Mouse (Mus musculus): ENCODE measurements around the gene As3mt. TPM values are rescaled to one million over a fixed set of nuclear protein-coding genes. Genes with fewer than 3 reads are reported as not detected.
A peak's percentile ranks its signal among the peaks of the same experiment; 100 is the strongest.
"Not testable (repeated sequence)": the region's sequence is repeated elsewhere in the genome, so short reads cannot be mapped to it uniquely, and the experiment has no call there.

The As3mt gene
- polyA plus RNA-seq, 1 experiment from 2014 or later = 42.5 TPM

- no peaks in the 10 kb centered on the region for H3K9me3 ChIP-seq (ENCODE audit: control insufficient read depth, low read length)
Observed at GRCm38 (mm10) chr19:46728909-46729308, 21.7 kb downstream of the As3mt start.

GRCm38 (mm10) chr19:46731351-46731750 lies 24.1 kb downstream of the As3mt start:
- DNase-seq (no peak), ATAC-seq (ENCODE audit: low FRiP score, low TSS enrichment) (no peak)
- Histone ChIP-seq H3K27me3 (ENCODE audit: control insufficient read depth, insufficient read depth, low read length) (no peaks in the 10 kb centered on the region), H3K9me3 (ENCODE audit: control insufficient read depth, low read length) (no peaks in the 10 kb centered on the region), H3K4me2 (ENCODE audit: low read length) (no peak overlapping the region), H3K27ac (replicated peaks; ENCODE audit: low read depth, low read length) (no peak overlapping the region), H3K4me1 (ENCODE audit: control insufficient read depth, insufficient read depth, low read length) (peaks cover 8% of the 10 kb centered on the region; the same call in 1 of the 2 replicates), H3K4me3 (replicated peaks; ENCODE audit: low read depth, low read length) (no peak overlapping the region), H3K36me3 (ENCODE audit: control insufficient read depth, insufficient read depth, low read length) (no peaks in the 10 kb centered on the region), H3K9ac (replicated peaks; ENCODE audit: low read length) (no peak overlapping the region)
- WGBS = 87% methylated on average over 10 of the region's 10 CpGs

More at GRCm38 (mm10) chr19:46728909-46729308, 21.7 kb downstream of the As3mt start:
- no peaks in the 10 kb centered on the region for H3K27me3 ChIP-seq (ENCODE audit: control insufficient read depth, insufficient read depth, low read length)
- DNase-seq = no peak
- no peak overlapping the region for H3K27ac ChIP-seq (replicated peaks; ENCODE audit: low read depth, low read length)
- 0 out of 2 replicates have a peak, but pooled peaks cover 3% of the 10 kb centered on the region for H3K36me3 ChIP-seq (ENCODE audit: control insufficient read depth, insufficient read depth, low read length)
- peaks cover 8% of the 10 kb centered on the region; the same call in 1 of the 2 replicates for H3K4me1 ChIP-seq (ENCODE audit: control insufficient read depth, insufficient read depth, low read length)
- H3K9ac ChIP-seq (replicated peaks; ENCODE audit: low read length) = no peak overlapping the region
- ATAC-seq (ENCODE audit: low FRiP score, low TSS enrichment) = no peak
- no peak overlapping the region for H3K4me2 ChIP-seq (ENCODE audit: low read length)
- WGBS = 91% methylated on average over 3 of the region's 3 CpGs
- no peak overlapping the region for H3K4me3 ChIP-seq (replicated peaks; ENCODE audit: low read depth, low read length)

GRCm38 (mm10) chr19:46732673-46733072 lies 25.4 kb downstream of the As3mt start:
- DNase-seq; H3K9ac ChIP-seq (replicated peaks; ENCODE audit: low read length); H3K4me2 ChIP-seq (ENCODE audit: low read length); H3K27me3 ChIP-seq (ENCODE audit: control insufficient read depth, insufficient read depth, low read length); H3K27ac ChIP-seq (replicated peaks; ENCODE audit: low read depth, low read length); ATAC-seq (ENCODE audit: low FRiP score, low TSS enrichment); H3K4me3 ChIP-seq (replicated peaks; ENCODE audit: low read depth, low read length); H3K9me3 ChIP-seq (ENCODE audit: control insufficient read depth, low read length); H3K36me3 ChIP-seq (ENCODE audit: control insufficient read depth, insufficient read depth, low read length); H3K4me1 ChIP-seq (ENCODE audit: control insufficient read depth, insufficient read depth, low read length): not testable (repeated sequence)
- WGBS = 93% methylated on average over 5 of the region's 5 CpGs

GRCm38 (mm10) chr19:46733626-46734025 lies 26.4 kb downstream of the As3mt start:
- WGBS = 93% methylated on average over 7 of the region's 7 CpGs
- no peak overlapping the region for H3K4me3 ChIP-seq (replicated peaks; ENCODE audit: low read depth, low read length)

GRCm38 (mm10) chr19:46735241-46735640 lies 28.0 kb downstream of the As3mt start:
- Histone ChIP-seq H3K4me3 (replicated peaks; ENCODE audit: low read depth, low read length) (no peak overlapping the region), H3K36me3 (ENCODE audit: control insufficient read depth, insufficient read depth, low read length) (no peaks in the 10 kb centered on the region), H3K9me3 (ENCODE audit: control insufficient read depth, low read length) (no peaks in the 10 kb centered on the region), H3K27me3 (ENCODE audit: control insufficient read depth, insufficient read depth, low read length) (no peaks in the 10 kb centered on the region), H3K4me1 (ENCODE audit: control insufficient read depth, insufficient read depth, low read length) (no peaks in the 10 kb centered on the region), H3K4me2 (ENCODE audit: low read length) (no peak overlapping the region), H3K9ac (replicated peaks; ENCODE audit: low read length) (no peak overlapping the region), H3K27ac (replicated peaks; ENCODE audit: low read depth, low read length) (no peak overlapping the region)
- no peak for DNase-seq
- WGBS = 65% methylated on average over 5 of the region's 5 CpGs
- no peak for ATAC-seq (ENCODE audit: low FRiP score, low TSS enrichment)

More at GRCm38 (mm10) chr19:46733626-46734025, 26.4 kb downstream of the As3mt start:
- H3K4me2 ChIP-seq (ENCODE audit: low read length) = no peak overlapping the region
- H3K4me1 ChIP-seq (ENCODE audit: control insufficient read depth, insufficient read depth, low read length) = no peaks in the 10 kb centered on the region
- H3K27ac ChIP-seq (replicated peaks; ENCODE audit: low read depth, low read length) = no peak overlapping the region
- no peaks in the 10 kb centered on the region for H3K27me3 ChIP-seq (ENCODE audit: control insufficient read depth, insufficient read depth, low read length)
- ATAC-seq (ENCODE audit: low FRiP score, low TSS enrichment) (no peak), DNase-seq (no peak)
- no peak overlapping the region for H3K9ac ChIP-seq (replicated peaks; ENCODE audit: low read length)
- no peaks in the 10 kb centered on the region for H3K9me3 ChIP-seq (ENCODE audit: control insufficient read depth, low read length)
- H3K36me3 ChIP-seq (ENCODE audit: control insufficient read depth, insufficient read depth, low read length) = no peaks in the 10 kb centered on the region

- no peak overlapping the region for H3K4me3 ChIP-seq (replicated peaks; ENCODE audit: low read depth, low read length)
- WGBS = 85% methylated on average over 7 of the region's 7 CpGs
- H3K4me1 ChIP-seq (ENCODE audit: control insufficient read depth, insufficient read depth, low read length) = no peaks in the 10 kb centered on the region
- no peaks in the 10 kb centered on the region for H3K36me3 ChIP-seq (ENCODE audit: control insufficient read depth, insufficient read depth, low read length)
- no peak for DNase-seq
- no peak overlapping the region for H3K9ac ChIP-seq (replicated peaks; ENCODE audit: low read length)
- H3K4me2 ChIP-seq (ENCODE audit: low read length) = no peak overlapping the region
- no peaks in the 10 kb centered on the region for H3K27me3 ChIP-seq (ENCODE audit: control insufficient read depth, insufficient read depth, low read length)
- H3K9me3 ChIP-seq (ENCODE audit: control insufficient read depth, low read length) = no peaks in the 10 kb centered on the region
- ATAC-seq (ENCODE audit: low FRiP score, low TSS enrichment) = no peak
- no peak overlapping the region for H3K27ac ChIP-seq (replicated peaks; ENCODE audit: low read depth, low read length)
Observed at GRCm38 (mm10) chr19:46737106-46737505, 29.8 kb downstream of the As3mt start.

- Histone ChIP-seq H3K4me2 (ENCODE audit: low read length) (no peak overlapping the region), H3K27ac (replicated peaks; ENCODE audit: low read depth, low read length) (no peak overlapping the region), H3K9me3 (ENCODE audit: control insufficient read depth, low read length) (no peaks in the 10 kb centered on the region), H3K4me3 (replicated peaks; ENCODE audit: low read depth, low read length) (no peak overlapping the region), H3K9ac (replicated peaks; ENCODE audit: low read length) (no peak overlapping the region), H3K27me3 (ENCODE audit: control insufficient read depth, insufficient read depth, low read length) (no peaks in the 10 kb centered on the region), H3K36me3 (ENCODE audit: control insufficient read depth, insufficient read depth, low read length) (no peaks in the 10 kb centered on the region), H3K4me1 (ENCODE audit: control insufficient read depth, insufficient read depth, low read length) (0 out of 2 replicates have a peak, but pooled peaks cover 4% of the 10 kb centered on the region)
- DNase-seq (peak; percentile 92), ATAC-seq (ENCODE audit: low FRiP score, low TSS enrichment) (no peak)
- 52% methylated on average over 7 of the region's 7 CpGs for WGBS
Observed at GRCm38 (mm10) chr19:46740341-46741008, 33.2 kb downstream of the As3mt start.

GRCm38 (mm10) chr19:46741574-46741973 lies 34.3 kb downstream of the As3mt start:
- DNase-seq = no peak
- Histone ChIP-seq H3K27me3 (ENCODE audit: control insufficient read depth, insufficient read depth, low read length) (no peaks in the 10 kb centered on the region), H3K4me1 (ENCODE audit: control insufficient read depth, insufficient read depth, low read length) (0 out of 2 replicates have a peak, but pooled peaks cover 4% of the 10 kb centered on the region), H3K36me3 (ENCODE audit: control insufficient read depth, insufficient read depth, low read length) (no peaks in the 10 kb centered on the region), H3K9ac (replicated peaks; ENCODE audit: low read length) (no peak overlapping the region), H3K27ac (replicated peaks; ENCODE audit: low read depth, low read length) (no peak overlapping the region), H3K4me2 (ENCODE audit: low read length) (no peak overlapping the region), H3K9me3 (ENCODE audit: control insufficient read depth, low read length) (no peaks in the 10 kb centered on the region), H3K4me3 (replicated peaks; ENCODE audit: low read depth, low read length) (no peak overlapping the region)
- WGBS = 45% methylated on average over 6 of the region's 6 CpGs
- ATAC-seq (ENCODE audit: low FRiP score, low TSS enrichment) = no peak

GRCm38 (mm10) chr19:46744681-46745080 lies 37.4 kb downstream of the As3mt start:
- WGBS = 37% methylated on average over 9 of the region's 9 CpGs
- no peaks in the 10 kb centered on the region for H3K9me3 ChIP-seq (ENCODE audit: control insufficient read depth, low read length)

More at GRCm38 (mm10) chr19:46744681-46745080, 37.4 kb downstream of the As3mt start:
- Histone ChIP-seq H3K27ac (replicated peaks; ENCODE audit: low read depth, low read length) (0 out of 2 replicates have a peak overlapping the region, but pooled peaks have one; percentile 32), H3K4me3 (replicated peaks; ENCODE audit: low read depth, low read length) (no peak overlapping the region), H3K9ac (replicated peaks; ENCODE audit: low read length) (no peak overlapping the region), H3K27me3 (ENCODE audit: control insufficient read depth, insufficient read depth, low read length) (no peaks in the 10 kb centered on the region), H3K36me3 (ENCODE audit: control insufficient read depth, insufficient read depth, low read length) (no peaks in the 10 kb centered on the region), H3K4me1 (ENCODE audit: control insufficient read depth, insufficient read depth, low read length) (0 out of 2 replicates have a peak, but pooled peaks cover 4% of the 10 kb centered on the region), H3K4me2 (ENCODE audit: low read length) (peak overlapping the region; percentile 24; the same call in 1 of the 2 replicates)
- ATAC-seq (ENCODE audit: low FRiP score, low TSS enrichment) (peak; percentile 64; the same call in 1 of the 2 replicates), DNase-seq (peak; percentile 64)

Measured in midbrain, embryonic 14.5 days (tissue).